Comparison of ENCODE assay signal across 7 mouse cellular contexts in the genomic region with DNA sequence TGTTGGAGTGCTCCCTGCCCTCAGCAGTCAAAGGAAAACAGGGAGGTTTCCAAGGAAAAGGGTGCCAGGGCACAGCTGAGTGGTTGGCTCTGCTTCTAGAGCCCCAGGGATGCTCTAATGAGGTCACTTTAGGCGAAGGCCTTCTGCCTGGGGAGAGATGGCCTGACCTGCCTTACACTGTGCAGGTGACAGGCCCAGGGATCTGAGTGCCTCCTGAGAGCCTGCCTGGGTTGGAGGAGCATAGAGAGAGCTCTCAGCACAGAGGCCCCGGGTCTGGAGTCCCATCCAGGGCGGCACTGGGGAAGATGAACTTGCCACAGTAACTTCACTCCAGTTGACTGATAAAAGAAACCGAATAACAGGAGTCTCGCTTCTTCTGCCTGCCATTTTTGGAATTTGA.
A peak's percentile ranks its signal among the peaks of the same experiment; 100 is the strongest.
DNase-seq lines count a peak whose midpoint lies in the region; ATAC-seq lines count a peak whose summit lies in the region.
"Not testable (repeated sequence)": the region's sequence is repeated elsewhere in the genome, so short reads cannot be mapped to it uniquely, and the experiment has no call there.

No protein-coding gene starts in this region.

- DNase-seq in midbrain, embryonic 14.5 days: not testable (repeated sequence)

- H3K27ac ChIP-seq in embryonic facial prominence, embryonic 13.5 days; forebrain, embryonic 16.5 days (ENCODE audit: low read length): not testable (repeated sequence)
- peak overlapping the region; percentile 69 for H3K27ac ChIP-seq in hindbrain, embryonic 13.5 days
- peak overlapping the region; percentile 75 for H3K27ac ChIP-seq in intestine, embryonic 16.5 days (ENCODE audit: low read length)
- 0 out of 2 replicates have a peak overlapping the region, but pooled peaks have one; percentile 43 for H3K27ac ChIP-seq in limb, embryonic 15.5 days
- H3K27ac ChIP-seq in midbrain, embryonic 14.5 days (replicated peaks; ENCODE audit: low read depth, low read length): 0 out of 2 replicates have a peak overlapping the region, but pooled peaks have one; percentile 26
- peak overlapping the region; percentile 80 for H3K27ac ChIP-seq in stomach, embryonic 15.5 days

- not testable (repeated sequence) for H3K27me3 ChIP-seq in embryonic facial prominence, embryonic 13.5 days; forebrain, embryonic 16.5 days (replicated peaks; ENCODE audit: control insufficient read depth, insufficient read depth, low read length); hindbrain, embryonic 13.5 days; intestine, embryonic 16.5 days (replicated peaks; ENCODE audit: control insufficient read depth, insufficient read depth, low read length); limb, embryonic 15.5 days; midbrain, embryonic 14.5 days (ENCODE audit: control insufficient read depth, insufficient read depth, low read length); stomach, embryonic 15.5 days (replicated peaks)

- H3K4me3 ChIP-seq in embryonic facial prominence, embryonic 13.5 days; forebrain, embryonic 16.5 days (replicated peaks; ENCODE audit: low read length); hindbrain, embryonic 13.5 days; intestine, embryonic 16.5 days (ENCODE audit: low read length); limb, embryonic 15.5 days; midbrain, embryonic 14.5 days (replicated peaks; ENCODE audit: low read depth, low read length); stomach, embryonic 15.5 days (replicated peaks): not testable (repeated sequence)

- H3K9ac ChIP-seq in embryonic facial prominence, embryonic 13.5 days; forebrain, embryonic 16.5 days (replicated peaks; ENCODE audit: low read depth, low read length); hindbrain, embryonic 13.5 days; intestine, embryonic 16.5 days (ENCODE audit: low read depth, low read length); limb, embryonic 15.5 days; midbrain, embryonic 14.5 days (replicated peaks; ENCODE audit: low read length); stomach, embryonic 15.5 days: not testable (repeated sequence)

- not testable (repeated sequence) for H3K36me3 ChIP-seq in embryonic facial prominence, embryonic 13.5 days; forebrain, embryonic 16.5 days (ENCODE audit: control insufficient read depth, insufficient read depth); hindbrain, embryonic 13.5 days; intestine, embryonic 16.5 days (ENCODE audit: control insufficient read depth, insufficient read depth, low read length); limb, embryonic 15.5 days; midbrain, embryonic 14.5 days (ENCODE audit: control insufficient read depth, insufficient read depth, low read length); stomach, embryonic 15.5 days

- no CpG with 5 or more reads among the region's 5 CpGs for WGBS in embryonic facial prominence, embryonic 13.5 days
- no CpG with 5 or more reads among the region's 5 CpGs for WGBS in forebrain, embryonic 16.5 days
- WGBS in hindbrain, embryonic 13.5 days: 60% methylated on average over 1 of the region's 5 CpGs
- WGBS in intestine, embryonic 16.5 days: no CpG with 5 or more reads among the region's 5 CpGs
- 67% methylated on average over 1 of the region's 5 CpGs for WGBS in limb, embryonic 15.5 days
- WGBS in midbrain, embryonic 14.5 days: no CpG with 5 or more reads among the region's 5 CpGs
- 60% methylated on average over 1 of the region's 5 CpGs for WGBS in stomach, embryonic 15.5 days

- H3K9me3 ChIP-seq in embryonic facial prominence, embryonic 13.5 days; forebrain, embryonic 16.5 days (ENCODE audit: control insufficient read depth, low read length); hindbrain, embryonic 13.5 days; intestine, embryonic 16.5 days (ENCODE audit: control insufficient read depth, low read length); limb, embryonic 15.5 days; midbrain, embryonic 14.5 days (ENCODE audit: control insufficient read depth, low read length); stomach, embryonic 15.5 days: not testable (repeated sequence)

- not testable (repeated sequence) for H3K4me2 ChIP-seq in embryonic facial prominence, embryonic 13.5 days; forebrain, embryonic 16.5 days (ENCODE audit: low read length); hindbrain, embryonic 13.5 days; intestine, embryonic 16.5 days (ENCODE audit: low read depth, low read length); limb, embryonic 15.5 days; midbrain, embryonic 14.5 days (ENCODE audit: low read length); stomach, embryonic 15.5 days

- not testable (repeated sequence) for H3K4me1 ChIP-seq in embryonic facial prominence, embryonic 13.5 days; forebrain, embryonic 16.5 days (replicated peaks; ENCODE audit: control insufficient read depth, insufficient read depth, low read length); intestine, embryonic 16.5 days (ENCODE audit: control insufficient read depth, insufficient read depth, low read length); limb, embryonic 15.5 days; midbrain, embryonic 14.5 days (ENCODE audit: control insufficient read depth, insufficient read depth, low read length); stomach, embryonic 15.5 days
- H3K4me1 ChIP-seq in hindbrain, embryonic 13.5 days (replicated peaks): peaks cover 18% of the 10 kb centered on the region

- peak; percentile 48; the same call in 1 of the 2 replicates for ATAC-seq in embryonic facial prominence, embryonic 13.5 days (ENCODE audit: insufficient number of reproducible peaks, insufficient read depth, low FRiP score, low TSS enrichment, low read depth)
- peak; percentile 24; the same call in 1 of the 2 replicates for ATAC-seq in forebrain, embryonic 16.5 days
- ATAC-seq in hindbrain, embryonic 13.5 days (ENCODE audit: low FRiP score); limb, embryonic 15.5 days (ENCODE audit: insufficient number of reproducible peaks, low FRiP score, low TSS enrichment, low read depth); midbrain, embryonic 14.5 days (ENCODE audit: low FRiP score, low TSS enrichment): not testable (repeated sequence)
- peak; percentile 64 for ATAC-seq in intestine, embryonic 16.5 days
- peak; percentile 24; the same call in 1 of the 2 replicates for ATAC-seq in stomach, embryonic 15.5 days (ENCODE audit: insufficient read depth, low FRiP score, low read depth)
